Mouse (Mus musculus): ENCODE data around the gene Slc24a1. TPM values are rescaled to one million over a fixed set of nuclear protein-coding genes. Genes with fewer than 3 reads are reported as not detected.
"Not testable (repeated sequence)": the region's sequence is repeated elsewhere in the genome, so short reads cannot be mapped to it uniquely, and the experiment has no call there.

Slc24a1 gene
- total RNA-seq (2021), result under 1 TPM; 0.08 to 0.10 TPM

GRCm38 (mm10) chr9:64951161-64951657 lies at the start of gene Slc24a1:
Slc24a1 (minus strand) TSS chr9:64951607.
- intact Hi-C loops (cut with DNase I), result no loop called here
- no peak for DNase-seq (ENCODE audit: low spot score)

DNA sequence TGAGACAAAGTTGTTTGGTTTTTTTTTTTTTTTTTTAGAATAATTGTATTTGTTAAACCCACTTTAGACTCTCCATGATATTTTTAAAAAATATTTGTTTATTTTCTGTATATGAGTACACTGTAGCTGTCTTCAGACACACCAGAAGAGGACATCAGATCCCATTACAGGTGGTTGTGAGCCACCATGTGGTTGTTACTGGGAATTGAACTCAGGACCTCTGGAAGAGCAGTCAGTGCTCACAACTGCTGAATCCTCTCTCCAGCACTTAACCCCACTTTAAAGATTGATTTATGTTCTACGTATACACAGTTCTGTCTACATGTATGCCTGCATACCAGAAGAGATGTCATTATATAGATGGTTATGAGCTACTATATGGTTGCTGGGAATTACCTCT lies 44.1 kb upstream of the Slc24a1 start:
- DNase-seq (ENCODE audit: low spot score); intact Hi-C loops (cut with DNase I): not testable (repeated sequence)

GRCm38 (mm10) chr9:64990291-64990690 lies 38.9 kb upstream of the Slc24a1 start:
- intact Hi-C loops (cut with DNase I), result no loop called here
- no peak for DNase-seq (ENCODE audit: low spot score)

- no peak for DNase-seq (ENCODE audit: low spot score)
- intact Hi-C loops (cut with DNase I), result no loop called here
These were observed 37.0 kb upstream of the Slc24a1 start for GRCm38 (mm10) chr9:64988443-64988842.

DNA sequence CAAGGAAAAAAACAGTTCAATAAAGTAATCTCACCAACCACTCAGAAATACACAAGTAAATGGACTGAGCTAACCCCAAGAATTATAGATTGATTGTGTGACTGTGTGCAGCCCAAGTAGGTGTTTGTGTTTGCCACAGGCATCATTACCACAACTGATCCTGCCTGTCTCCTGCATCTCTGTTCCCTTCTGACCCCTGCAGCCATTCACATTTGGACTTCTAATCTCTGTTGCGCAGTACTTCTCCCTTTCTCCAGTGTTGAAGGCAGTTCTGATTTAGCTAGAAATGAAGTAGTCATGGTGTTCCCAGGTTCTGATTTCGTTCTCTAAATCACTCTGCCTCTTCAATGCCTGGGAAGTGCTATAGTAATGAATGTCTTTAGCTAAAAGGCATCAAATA lies 36.2 kb upstream of the Slc24a1 start:
- DNase-seq (ENCODE audit: low spot score), result no peak
- intact Hi-C loops (cut with DNase I), result no loop called here

- no peak for DNase-seq (ENCODE audit: low spot score)
- intact Hi-C loops (cut with DNase I), result no loop called here
These were observed 34.4 kb upstream of the Slc24a1 start for GRCm38 (mm10) chr9:64985807-64986206.

GRCm38 (mm10) chr9:64985037-64985794 lies 33.8 kb upstream of the Slc24a1 start:
- intact Hi-C loops (cut with DNase I), result no loop called here
- no peak for DNase-seq (ENCODE audit: low spot score)

DNA sequence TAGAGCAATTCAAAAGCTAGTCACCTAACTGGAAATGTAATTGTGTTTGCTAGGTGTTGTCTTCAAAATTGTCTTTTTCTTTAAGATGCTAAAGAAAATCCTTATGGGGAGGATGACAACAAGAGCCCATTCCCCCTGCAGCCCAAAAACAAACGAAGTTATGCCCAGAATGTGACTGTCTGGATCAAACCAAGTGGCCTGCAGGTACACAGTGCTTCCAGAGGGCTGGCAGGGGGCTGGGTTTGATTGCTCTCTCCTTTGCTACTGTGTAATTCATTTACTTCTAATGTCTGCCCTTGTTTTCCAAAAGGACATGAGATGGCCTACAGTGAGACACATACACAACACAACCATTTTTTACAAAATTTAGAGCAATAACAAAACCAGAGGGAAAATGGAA lies 30.5 kb upstream of the Slc24a1 start:
- intact Hi-C loops (cut with DNase I), result no loop called here
- no peak for DNase-seq (ENCODE audit: low spot score)

- intact Hi-C loops (cut with DNase I), result no loop called here
- DNase-seq (ENCODE audit: low spot score), result no peak
These were observed 29.1 kb upstream of the Slc24a1 start for GRCm38 (mm10) chr9:64980548-64980947.

GRCm38 (mm10) chr9:64960978-64961320 lies 9.5 kb upstream of the Slc24a1 start:
- intact Hi-C loops (cut with DNase I), result loop anchor here (2.0 kb wide), 1 partner anchor 182 kb away; no protein-coding TSS in a partner anchor

GRCm38 (mm10) chr9:64960117-64960977 lies 8.9 kb upstream of the Slc24a1 start, which contains the start of gene Ints14:
Ints14 (plus strand) TSS chr9:64960905.
- peak; percentile 88 for DNase-seq (ENCODE audit: low spot score)
- intact Hi-C loops (cut with DNase I), result loop anchor here (2.0 kb wide), 1 partner anchor 182 kb away; no protein-coding TSS in a partner anchor

More at GRCm38 (mm10) chr9:64960978-64961320, 9.5 kb upstream of the Slc24a1 start:
- no peak for DNase-seq (ENCODE audit: low spot score)

DNA sequence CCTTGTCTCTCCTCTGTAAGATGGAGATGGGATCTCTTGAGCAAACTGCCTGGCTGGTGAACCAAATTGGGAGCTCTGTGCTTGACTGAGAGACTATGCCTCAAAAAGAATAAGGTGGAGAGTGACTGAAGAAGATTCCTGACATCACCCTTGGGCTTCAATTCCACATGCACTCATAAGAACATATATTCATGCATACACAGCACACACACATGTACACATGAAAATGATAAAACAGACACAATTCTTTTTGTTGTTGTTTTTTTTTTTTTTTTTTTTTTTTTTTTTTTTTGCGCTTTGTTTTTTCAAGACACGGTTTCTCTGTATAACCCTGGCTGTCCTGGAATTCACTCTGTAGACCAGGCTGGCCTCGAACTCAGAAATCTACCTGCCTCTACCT lies 5.9 kb upstream of the Slc24a1 start:
- no peak for DNase-seq (ENCODE audit: low spot score)
- intact Hi-C loops (cut with DNase I), result no loop called here

DNA sequence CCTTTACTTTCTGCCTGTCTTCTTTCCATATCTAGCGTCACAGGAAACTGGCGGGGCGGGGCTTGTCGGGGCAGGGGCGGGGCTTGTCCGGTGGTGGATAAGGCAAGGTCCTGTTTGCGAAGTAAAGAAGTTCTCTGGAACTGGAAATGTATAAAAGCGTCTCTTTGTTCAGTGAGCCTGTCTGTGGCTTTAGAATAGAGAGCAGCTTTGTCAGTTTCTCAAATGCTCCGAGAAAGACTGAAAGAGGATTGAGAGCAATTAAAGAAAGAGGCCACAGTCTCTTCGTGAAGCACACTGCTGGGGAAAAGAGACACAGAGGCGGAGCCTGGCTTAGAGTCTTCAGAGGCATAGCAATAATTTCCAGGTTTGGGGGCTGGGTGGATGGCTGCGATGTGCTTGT lies 4.9 kb upstream of the Slc24a1 start:
- no peak for DNase-seq (ENCODE audit: low spot score)
- intact Hi-C loops (cut with DNase I), result no loop called here

- no peak for DNase-seq (ENCODE audit: low spot score)
- intact Hi-C loops (cut with DNase I), result no loop called here
These were observed 1.8 kb upstream of the Slc24a1 start for GRCm38 (mm10) chr9:64953190-64953589.

DNA sequence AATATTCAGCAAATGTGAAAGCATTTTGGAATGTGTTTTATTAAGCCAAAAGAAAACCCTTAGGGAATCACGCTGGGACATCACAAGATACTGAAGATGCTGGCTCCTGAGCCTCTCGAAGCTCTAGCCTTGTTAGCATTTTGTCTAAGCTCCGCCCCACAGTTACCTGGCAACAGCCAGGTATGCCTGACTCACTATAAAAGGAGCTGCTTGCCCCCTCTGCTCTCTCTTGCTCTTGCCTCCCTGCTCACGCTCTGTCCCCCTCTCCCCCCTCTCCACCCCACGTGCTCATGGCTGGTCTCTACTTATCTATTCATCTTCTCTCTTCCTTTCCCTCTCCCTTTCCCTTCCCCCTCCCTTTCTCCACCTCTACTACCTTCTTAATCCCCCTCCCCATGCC lies 648 bp upstream of the Slc24a1 start:
- no peak for DNase-seq (ENCODE audit: low spot score)
- intact Hi-C loops (cut with DNase I), result no loop called here

- DNase-seq (ENCODE audit: low spot score), result no peak
- intact Hi-C loops (cut with DNase I), result no loop called here
These were observed 3.8 kb downstream of the Slc24a1 start for GRCm38 (mm10) chr9:64947483-64948095.

- DNase-seq (ENCODE audit: low spot score), result no peak
- intact Hi-C loops (cut with DNase I), result no loop called here
These were observed 7.4 kb downstream of the Slc24a1 start for GRCm38 (mm10) chr9:64943997-64944396.

DNA sequence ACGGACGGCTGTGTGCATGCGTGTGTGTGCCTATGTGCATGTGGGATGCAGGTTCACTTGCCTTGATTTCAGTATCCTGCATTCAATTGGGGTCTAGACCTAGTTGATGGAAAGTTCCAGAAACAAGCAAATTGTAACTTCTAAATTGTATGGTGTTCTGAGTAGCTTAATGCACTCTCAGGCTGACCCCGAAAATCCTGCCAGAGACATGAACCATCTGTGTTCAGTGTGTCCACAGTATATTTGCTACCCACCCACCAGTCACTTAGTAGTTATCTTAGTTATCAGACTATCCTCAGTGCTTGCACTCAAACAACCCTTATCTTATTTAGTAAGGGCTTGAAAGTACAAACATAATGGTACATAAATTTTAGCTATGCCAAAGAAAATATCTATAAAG lies 9.8 kb downstream of the Slc24a1 start:
- DNase-seq (ENCODE audit: low spot score), result no peak
- intact Hi-C loops (cut with DNase I), result no loop called here

DNA sequence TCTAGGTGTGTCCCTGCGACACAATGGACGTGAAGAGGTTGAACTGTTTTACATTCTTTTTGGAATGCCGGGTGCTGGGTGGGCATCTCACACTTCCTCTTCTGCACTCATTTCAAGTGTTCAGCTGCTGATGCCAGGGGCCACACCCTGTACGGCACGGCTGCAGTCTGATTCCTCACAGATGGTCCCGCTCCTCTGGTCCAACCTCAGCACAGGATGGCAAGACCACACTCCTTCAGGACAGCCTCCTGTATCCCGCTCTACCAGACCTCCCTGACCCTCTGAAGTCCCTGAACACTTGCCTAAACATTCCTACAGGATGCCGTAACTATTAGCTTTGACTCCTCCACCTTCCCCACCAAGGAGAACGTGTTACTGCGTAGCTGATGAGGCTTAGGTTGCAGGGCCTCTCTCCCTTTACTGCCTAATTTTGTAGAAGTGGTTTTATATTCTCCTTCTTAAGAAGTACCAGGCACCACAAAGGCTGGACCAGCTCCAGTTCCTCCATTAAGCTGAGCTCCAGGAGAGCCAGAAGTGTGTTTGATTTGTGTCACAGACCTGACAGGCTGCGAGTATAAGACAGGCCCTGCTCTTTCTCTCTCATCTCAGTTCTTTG lies 10.6 kb downstream of the Slc24a1 start:
- intact Hi-C loops (cut with DNase I), result no loop called here
- DNase-seq (ENCODE audit: low spot score), result no peak

DNA sequence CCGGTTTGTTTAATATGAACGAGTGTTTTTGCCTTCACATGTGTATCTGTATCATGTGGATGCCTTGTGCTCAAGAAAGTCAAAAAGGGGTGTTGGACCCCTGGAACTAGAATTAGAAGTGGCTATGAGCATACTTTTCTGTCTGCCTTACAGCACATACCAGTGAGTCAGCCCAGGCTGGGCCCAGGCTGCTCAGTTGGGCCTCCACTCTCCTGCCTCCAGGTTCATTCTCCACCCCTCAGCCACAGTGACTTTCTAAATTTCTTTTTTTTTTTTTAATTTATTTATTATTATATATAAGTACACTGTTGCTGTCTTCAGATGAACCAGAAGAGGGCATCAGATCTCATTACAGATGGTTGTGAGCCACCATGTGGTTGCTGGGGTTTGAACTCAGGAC lies 11.6 kb downstream of the Slc24a1 start:
- intact Hi-C loops (cut with DNase I), result loop anchor here (5.0 to 10.0 kb wide), 3 partner anchors 77 to 595 kb away; partner anchors contain the start of gene Dis3l
- DNase-seq (ENCODE audit: low spot score), result no peak

Data from heart, postnatal 25 days (tissue).